Mouse (Mus musculus) forelimb bud, embryonic 11.5 days (tissue): ENCODE measurements around the gene Hs6st2.

Experiments used
- DNase-seq: peaks from one replicate; pipeline ENCODE4 v3.0.0-alpha.2; 2012; ENCODE audit warnings: low read depth, low spot score

Gene Hs6st2

GRCm38 (mm10) chrX:51585444-51585843, 96.2 kb downstream of the Hs6st2 start:
- DNase-seq = no peak

DNA sequence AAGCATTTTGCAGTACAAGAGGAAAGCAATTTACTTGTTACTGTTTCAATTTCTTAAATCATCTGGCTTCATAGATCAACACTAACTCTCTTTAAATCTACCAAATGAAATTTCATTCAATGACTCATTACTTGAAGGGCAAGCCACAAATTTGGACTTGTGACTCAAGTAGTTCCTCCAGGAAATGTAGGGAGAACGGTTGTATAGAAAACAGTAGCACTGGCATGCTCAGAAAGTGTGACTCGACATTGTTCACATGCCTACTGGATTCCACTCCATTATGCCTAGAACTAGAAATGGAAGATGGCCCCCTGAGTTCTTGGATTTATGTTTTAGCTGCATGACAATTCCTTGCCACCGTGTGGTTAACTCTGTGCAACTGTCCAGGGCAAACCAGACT, 100.0 kb downstream of the Hs6st2 start:
- no peak for DNase-seq

DNA sequence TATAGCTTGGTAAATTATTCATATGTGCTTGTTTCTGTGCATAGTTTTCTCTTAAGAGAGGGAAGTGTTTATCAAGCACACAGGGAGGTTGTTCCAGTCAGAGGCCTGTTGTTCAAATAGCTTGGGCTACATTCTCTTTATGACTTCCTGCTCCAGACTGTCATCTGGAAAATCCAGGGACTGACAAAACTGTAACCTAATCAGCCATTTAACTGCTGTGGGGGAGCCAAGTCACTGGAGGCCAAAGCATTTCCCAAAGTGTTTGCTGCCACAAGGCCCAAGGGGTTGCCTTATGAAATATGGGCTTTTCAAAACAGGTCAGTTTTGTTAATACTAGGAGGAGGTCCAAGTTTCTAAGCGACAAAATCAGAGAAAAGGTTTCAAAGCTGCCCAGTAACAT, 119.8 kb downstream of the Hs6st2 start:
- peak; percentile 35 for DNase-seq

DNA sequence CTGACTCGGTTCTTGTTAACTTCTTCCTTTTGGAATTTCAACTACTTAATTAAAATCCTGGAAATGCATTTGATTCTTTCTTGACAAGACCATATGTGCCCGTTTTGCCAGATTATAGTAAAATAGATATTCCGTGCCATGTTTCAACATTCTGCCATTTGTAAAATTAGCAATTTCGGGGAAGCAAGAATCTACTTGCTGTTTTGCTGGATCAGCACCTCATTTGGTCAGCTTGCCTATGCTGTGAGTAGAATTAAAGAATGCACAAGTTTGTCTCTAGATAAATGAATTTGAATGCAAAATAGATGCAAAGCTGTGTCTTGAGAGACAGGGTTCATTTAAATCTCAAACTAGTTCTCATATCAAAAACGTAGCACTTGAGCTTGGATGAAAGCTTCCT, 142.0 kb downstream of the Hs6st2 start:
- DNase-seq = no peak

GRCm38 (mm10) chrX:51537082-51537481, 144.6 kb downstream of the Hs6st2 start:
- no peak for DNase-seq

DNA sequence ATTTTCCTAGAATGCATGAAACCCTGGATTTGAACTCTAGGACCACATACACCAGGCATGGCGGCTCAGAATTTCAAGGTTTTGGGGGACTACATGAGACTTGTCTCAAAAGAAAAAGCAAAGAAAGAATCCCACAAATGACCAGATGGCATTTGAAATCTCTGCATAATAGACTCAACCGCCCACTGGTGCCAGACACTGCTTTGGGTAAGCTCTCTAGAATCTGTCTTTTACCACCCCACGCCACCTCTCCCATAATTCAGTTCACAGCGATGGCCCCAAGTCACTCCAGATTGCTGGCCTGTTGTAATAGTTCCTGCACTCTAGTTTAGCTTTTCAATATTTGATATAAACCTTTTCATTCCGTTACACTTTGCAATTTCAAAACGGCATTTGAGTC, 146.4 kb downstream of the Hs6st2 start:
- no peak for DNase-seq

DNA sequence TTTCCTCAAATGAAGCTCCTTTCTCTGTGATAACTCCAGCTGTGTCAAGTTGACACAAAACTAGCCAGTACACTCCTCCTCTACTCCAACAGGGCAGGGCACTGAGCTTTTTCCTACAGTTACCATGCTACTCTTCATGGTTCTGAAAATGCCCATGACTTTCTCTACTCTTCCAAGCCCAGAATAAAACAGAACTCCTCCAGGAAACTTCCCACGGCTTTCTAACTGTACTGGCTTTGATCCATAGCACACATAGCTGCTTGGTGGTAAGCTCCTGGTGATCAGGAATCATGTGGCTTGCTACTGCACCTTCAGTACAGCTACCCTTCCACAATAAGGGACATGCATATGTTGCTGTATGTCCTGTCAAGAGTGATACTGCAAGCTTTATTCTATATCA, 150.5 kb downstream of the Hs6st2 start:
- DNase-seq = no peak

- DNase-seq = no peak
Observed at GRCm38 (mm10) chrX:51528601-51529000, 153.1 kb downstream of the Hs6st2 start.

DNA sequence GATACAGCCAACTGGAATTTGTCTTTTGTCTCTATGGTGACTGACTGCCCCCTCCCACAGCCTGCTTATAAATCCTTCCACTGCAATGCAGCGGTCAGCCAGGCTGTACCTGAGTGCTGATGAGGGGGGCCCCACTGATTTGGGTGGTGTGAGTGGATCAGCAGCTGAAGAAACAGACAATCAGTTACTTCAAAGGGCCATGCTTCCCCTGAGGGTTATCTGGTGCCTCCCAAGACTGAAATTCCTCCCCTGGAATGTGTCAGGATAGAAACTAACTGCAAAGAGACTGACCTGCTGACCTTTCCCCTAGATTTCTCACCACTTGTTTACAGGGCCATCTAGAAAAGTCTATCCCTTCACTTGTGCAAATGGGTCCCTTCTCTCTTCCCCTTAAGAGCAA, 166.8 kb downstream of the Hs6st2 start:
- DNase-seq = peak; percentile 11

DNA sequence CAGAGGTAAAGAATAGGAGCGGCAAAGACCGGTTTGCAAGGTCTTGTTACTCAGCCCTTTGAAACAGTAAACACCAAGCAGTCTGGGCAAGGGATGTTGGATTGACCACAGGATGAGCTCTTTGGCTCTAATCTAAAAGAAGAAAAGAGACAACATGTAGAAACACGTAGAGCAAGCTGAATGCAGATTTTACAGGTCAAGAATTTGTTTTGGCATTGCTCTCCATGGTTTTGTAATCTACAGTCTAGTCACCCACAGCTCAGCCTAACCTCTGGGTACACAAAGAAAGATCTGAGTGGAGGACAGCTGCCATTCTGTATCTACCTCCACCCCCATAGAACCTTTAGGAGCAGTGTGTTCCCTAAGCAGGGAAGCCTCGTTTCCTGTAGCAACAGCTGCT, 175.1 kb downstream of the Hs6st2 start:
- no peak for DNase-seq

DNA sequence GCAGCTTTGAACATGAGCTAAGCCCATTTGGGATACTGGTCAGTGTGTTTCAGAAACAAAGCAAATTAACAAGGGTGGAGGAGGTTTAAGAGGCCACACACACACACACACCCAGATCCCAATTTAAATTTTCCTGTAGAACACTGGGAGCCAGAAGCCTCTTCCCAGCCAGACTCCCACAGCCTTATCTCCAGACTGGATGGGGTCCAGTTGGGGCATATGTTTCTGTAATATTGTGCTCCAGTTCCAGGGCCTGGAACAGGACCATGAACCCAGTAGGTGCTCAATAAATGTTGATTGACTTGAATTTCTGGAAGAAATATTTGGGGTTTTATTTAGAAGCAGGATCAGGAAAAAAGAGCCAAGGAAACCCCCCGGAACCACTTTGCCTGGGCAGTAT, 176.0 kb downstream of the Hs6st2 start:
- DNase-seq = no peak

- DNase-seq = no peak
Observed at GRCm38 (mm10) chrX:51503781-51504471, 177.7 kb downstream of the Hs6st2 start.

DNA sequence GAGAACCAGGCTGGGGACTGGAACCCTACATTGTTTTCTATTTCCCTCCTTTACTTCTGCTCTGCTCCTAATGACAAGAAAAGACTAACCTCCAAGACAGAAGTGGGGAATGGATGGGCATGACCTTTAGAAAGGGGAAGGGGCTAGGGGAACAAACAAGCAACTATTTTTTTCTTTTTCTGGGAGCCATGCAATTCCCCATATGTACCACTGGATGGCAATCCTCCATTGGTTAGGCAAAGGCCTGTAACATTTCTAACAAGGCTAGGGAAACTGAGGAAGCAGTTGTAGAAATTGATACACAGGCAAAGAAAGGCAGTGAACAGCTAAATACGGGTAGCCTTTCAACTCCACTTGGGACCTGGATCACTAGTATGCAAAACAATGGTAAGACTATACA, 183.8 kb downstream of the Hs6st2 start:
- no peak for DNase-seq

GRCm38 (mm10) chrX:51488374-51488773, 193.3 kb downstream of the Hs6st2 start:
- DNase-seq = no peak

DNA sequence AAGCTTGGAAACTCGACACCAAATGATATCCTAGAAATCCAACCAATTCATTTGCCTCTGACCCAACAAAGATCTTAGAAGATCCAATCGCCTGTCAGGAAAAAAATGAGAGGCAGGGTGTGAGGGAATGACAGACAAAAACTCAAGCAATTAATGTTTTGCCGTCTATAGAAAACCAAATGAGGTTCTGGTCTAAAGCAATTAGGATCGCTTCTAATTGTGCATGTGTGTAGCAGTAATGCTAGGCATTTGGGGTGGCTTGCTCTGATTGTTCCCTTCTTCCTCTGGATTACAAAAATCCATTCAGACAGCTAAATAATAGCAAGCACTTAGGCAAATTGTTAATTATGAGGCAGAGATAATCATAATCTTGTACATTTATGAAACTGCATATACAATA, 212.2 kb downstream of the Hs6st2 start:
- no peak for DNase-seq

- DNase-seq = no peak
Observed at GRCm38 (mm10) chrX:51461413-51461812, 220.2 kb downstream of the Hs6st2 start.

DNA sequence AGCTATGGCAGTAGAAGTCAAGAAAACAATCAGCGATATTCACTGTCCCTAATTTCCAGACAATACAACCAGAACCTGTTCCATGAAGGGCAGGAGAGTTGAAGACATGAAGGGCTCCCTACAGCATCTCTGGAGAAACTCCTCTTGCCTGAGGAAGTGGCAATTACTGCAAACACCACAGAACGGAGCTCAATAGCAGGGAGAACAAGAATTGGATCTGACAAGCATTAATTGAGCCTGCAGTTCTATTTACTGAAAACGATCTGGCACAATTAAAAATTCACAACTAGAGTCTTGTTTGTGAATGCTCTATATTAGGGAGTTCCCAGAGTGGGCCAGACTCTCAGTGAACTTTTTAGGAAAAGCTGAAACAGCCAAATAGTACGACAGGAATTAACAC, 238.3 kb downstream of the Hs6st2 start:
- no peak for DNase-seq

DNA sequence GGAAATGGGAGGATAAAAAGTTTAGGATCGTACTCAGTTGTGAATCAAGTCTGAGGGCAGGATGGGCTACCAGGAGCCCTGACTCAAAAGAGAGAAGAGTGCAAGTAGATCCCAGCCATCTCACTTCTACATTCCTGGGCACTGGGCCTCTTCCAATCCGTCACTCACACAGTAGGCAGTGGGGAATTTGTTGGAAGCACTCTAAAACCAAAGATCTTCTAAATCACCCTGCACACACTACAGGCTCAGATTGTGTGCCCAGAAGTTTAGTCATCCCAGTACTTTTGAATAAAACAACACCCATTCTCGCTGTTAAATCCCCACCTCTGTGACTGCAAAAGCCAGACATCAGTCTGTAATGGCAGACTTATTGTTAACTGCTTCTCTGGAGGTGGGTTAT, 249.9 kb downstream of the Hs6st2 start:
- DNase-seq = no peak

- DNase-seq = no peak
Observed at GRCm38 (mm10) chrX:51425031-51425430, 256.6 kb downstream of the Hs6st2 start.

- no peak for DNase-seq
Observed at GRCm38 (mm10) chrX:51410289-51410688, 271.4 kb downstream of the Hs6st2 start.

GRCm38 (mm10) chrX:51397457-51397856, 284.2 kb downstream of the Hs6st2 start:
- DNase-seq = peak; percentile 18

- DNase-seq = peak; percentile 68
Observed at GRCm38 (mm10) chrX:51374670-51375069, 307.0 kb downstream of the Hs6st2 start.

DNA sequence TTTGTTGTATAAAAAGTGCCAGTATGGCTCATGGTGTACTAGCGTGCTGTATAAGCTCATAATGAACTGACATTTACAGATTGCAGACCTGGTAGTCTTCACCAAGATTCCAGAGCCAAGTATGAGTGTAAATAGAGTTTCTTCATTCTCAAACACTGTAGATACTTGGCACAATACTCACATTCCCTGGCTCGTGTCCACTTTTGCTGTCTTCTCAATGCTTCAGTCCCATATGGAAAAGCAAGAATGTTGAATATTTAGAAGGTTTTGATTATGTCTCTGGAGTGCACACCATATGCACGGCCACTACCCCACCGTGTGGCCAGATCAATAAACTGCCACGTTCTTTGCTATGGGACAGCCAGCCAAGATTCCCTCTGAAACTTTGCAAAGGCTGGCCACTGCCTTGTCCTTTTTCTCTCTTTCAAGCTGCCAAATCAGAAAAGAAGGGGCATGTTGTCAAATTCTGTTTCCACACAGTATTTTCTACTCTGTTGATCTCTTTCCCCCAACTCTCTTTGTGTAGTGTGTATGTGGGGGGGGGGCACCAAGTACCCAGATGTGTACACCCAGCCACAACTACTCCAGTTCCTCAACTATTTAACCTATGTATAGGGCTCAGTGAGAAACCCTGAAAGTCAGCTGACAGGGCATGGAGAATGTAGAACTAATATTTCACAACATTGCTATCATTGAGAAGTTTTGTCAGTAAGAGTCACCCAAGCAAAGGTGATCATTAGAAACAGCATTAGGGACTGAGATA, 309.0 kb downstream of the Hs6st2 start:
- peak; percentile 31 for DNase-seq
